Mouse (Mus musculus) heart, postnatal 0 days (tissue): ENCODE measurements around the gene Car1.

Experiments
- CTCF ChIP-seq: IDR thresholded peaks from 2 replicates; pipeline ENCODE4 v1.5.1; 2016; ENCODE audit warnings: antibody characterized with exemption, control low read depth, low read depth
- EP300 ChIP-seq: IDR thresholded peaks from 2 replicates; pipeline ENCODE4 v1.6.1; 2016; ENCODE audit warnings: antibody characterized with exemption, low read depth

DNA sequence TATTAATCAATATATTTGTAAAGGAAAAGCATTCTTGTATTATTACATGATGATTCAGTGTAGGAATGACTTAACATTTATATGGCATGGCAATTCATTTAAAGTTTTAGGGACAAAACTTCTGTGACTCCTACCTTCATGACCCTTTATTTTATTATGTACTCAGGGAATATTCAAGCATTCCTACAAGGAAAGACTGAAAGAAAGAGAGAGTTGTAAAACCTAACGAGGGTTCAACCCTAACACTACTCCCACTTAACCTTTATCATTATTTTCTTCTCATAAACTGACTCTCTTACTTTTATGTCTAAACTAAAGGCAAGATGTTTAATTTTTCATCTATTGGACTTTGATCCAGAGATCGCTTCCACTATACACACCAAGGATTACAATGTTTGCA is 28.0 kb downstream of the Car1 start:
- TF ChIP-seq CTCF (no peak), EP300 (no peak)
